Mouse (Mus musculus): ENCODE measurements around the gene Xlr5b.
"Not testable (repeated sequence)": the region's sequence is repeated elsewhere in the genome, so short reads cannot be mapped to it uniquely, and the experiment has no call there.

- TF ChIP-seq CTCF (IDR thresholded peaks at IDR 0.05; ENCODE audit: control insufficient read depth, insufficient read depth, insufficient replicate concordance, low read depth, low read length); POLR2A (IDR thresholded peaks at IDR 0.05; ENCODE audit: control insufficient read depth, low read depth, low read length): not testable (repeated sequence)
Observed at GRCm38 (mm10) chrX:73143218-73143618, 5.4 kb upstream of the Xlr5b start.
